Mouse (Mus musculus) adrenal gland, postnatal 25 days (tissue): Measurements from ENCODE around the gene Ubr1. TPM values are rescaled to one million over a fixed set of nuclear protein-coding genes. Genes with fewer than 3 reads are reported as not detected.
"Not testable (repeated sequence)": the region's sequence is repeated elsewhere in the genome, so short reads cannot be mapped to it uniquely, and the experiment has no call there.

Source experiments
- DNase-seq: peaks from one replicate; pipeline ENCODE4 v3.0.0; 2021; ENCODE audit warnings: mixed read lengths
- total RNA-seq: library from RNA; stranded (reverse); gene quantifications from 2 replicates; pipeline ENCODE4 v1.2.3, GENCODE M21; 2021

Ubr1 gene
- total RNA-seq, 1 experiment from 2014 or later: 40.6 TPM

- DNase-seq: no peak
Measured at GRCm38 (mm10) chr2:120976308-120976707, 5.8 kb upstream of the Ubr1 start.

GRCm38 (mm10) chr2:120972964-120973363 is 2.4 kb upstream of the Ubr1 start:
- DNase-seq: no peak

- not testable (repeated sequence) for DNase-seq
Measured at GRCm38 (mm10) chr2:120972257-120972656, 1.7 kb upstream of the Ubr1 start.

- DNase-seq: no peak
Measured at GRCm38 (mm10) chr2:120971766-120972165, 1.3 kb upstream of the Ubr1 start.

GRCm38 (mm10) chr2:120970045-120970539 is 423 bp downstream of the Ubr1 start:
- DNase-seq: peak; percentile 10

GRCm38 (mm10) chr2:120965486-120965885 is 5.0 kb downstream of the Ubr1 start:
- no peak for DNase-seq

GRCm38 (mm10) chr2:120963110-120963509 is 7.4 kb downstream of the Ubr1 start:
- no peak for DNase-seq

GRCm38 (mm10) chr2:120960261-120960660 is 10.3 kb downstream of the Ubr1 start:
- DNase-seq: no peak

GRCm38 (mm10) chr2:120959827-120960226 is 10.7 kb downstream of the Ubr1 start:
- DNase-seq: no peak

- DNase-seq: no peak
Measured at GRCm38 (mm10) chr2:120959363-120959762, 11.2 kb downstream of the Ubr1 start.

- DNase-seq: no peak
Measured at GRCm38 (mm10) chr2:120952176-120952938, 18.2 kb downstream of the Ubr1 start.

GRCm38 (mm10) chr2:120951208-120951607 is 19.3 kb downstream of the Ubr1 start:
- no peak for DNase-seq

GRCm38 (mm10) chr2:120933038-120933437 is 37.5 kb downstream of the Ubr1 start:
- no peak for DNase-seq

GRCm38 (mm10) chr2:120909556-120909955 is 61.0 kb downstream of the Ubr1 start:
- DNase-seq: no peak

- DNase-seq: no peak
Measured at GRCm38 (mm10) chr2:120896361-120896760, 74.2 kb downstream of the Ubr1 start.

- DNase-seq: no peak
Measured at GRCm38 (mm10) chr2:120887601-120888000, 82.9 kb downstream of the Ubr1 start.

- DNase-seq: no peak
Measured at GRCm38 (mm10) chr2:120873192-120873591, 97.3 kb downstream of the Ubr1 start.

- DNase-seq: no peak
Measured at GRCm38 (mm10) chr2:120871447-120872336, 98.8 kb downstream of the Ubr1 start.

- peak; percentile 64 for DNase-seq
Measured at GRCm38 (mm10) chr2:120867336-120867735, 103.2 kb downstream of the Ubr1 start.

GRCm38 (mm10) chr2:120866561-120866960 is 104.0 kb downstream of the Ubr1 start:
- peak; percentile 48 for DNase-seq

GRCm38 (mm10) chr2:120863389-120863788 is 107.1 kb downstream of the Ubr1 start:
- no peak for DNase-seq

GRCm38 (mm10) chr2:120860699-120861098 is 109.8 kb downstream of the Ubr1 start:
- DNase-seq: no peak

- no peak for DNase-seq
Measured at GRCm38 (mm10) chr2:120858131-120858530, 112.4 kb downstream of the Ubr1 start.
